Mouse (Mus musculus) heart, embryonic 11.5 days (tissue): ENCODE data around the gene Ptpru. TPM values are rescaled to one million over a fixed set of nuclear protein-coding genes. Genes with fewer than 3 reads are reported as not detected.
A peak's percentile ranks its signal among the peaks of the same experiment; 100 is the strongest.

Experiments used
- ATAC-seq: fragments of 200-750 bp; cut with Nextera tagmentation; replicated peaks from 2 replicates; pipeline ENCODE4 v1.8.0; 2017; ENCODE audit warnings: moderate library complexity; ENCODE audit not compliant: insufficient number of reproducible peaks, low FRiP score, low TSS enrichment
- H3K27ac ChIP-seq: fragments of 300-500 bp; sonication (generic); 2 replicates; pipeline ENCODE4 v1.5.1; 2014; ENCODE audit warnings: mild to moderate bottlenecking, low read depth, low read length
- H3K27me3 ChIP-seq: fragments of 300-500 bp; sonication (generic); 2 replicates; pipeline ENCODE4 v1.6.1; 2014; ENCODE audit warnings: mild to moderate bottlenecking, low read length, mixed read lengths; ENCODE audit not compliant: control insufficient read depth, insufficient read depth
- H3K36me3 ChIP-seq: fragments of 300-500 bp; sonication (generic); 2 replicates; pipeline ENCODE4 v1.6.1; 2014; ENCODE audit warnings: mild to moderate bottlenecking, low read length, moderate library complexity, mixed read lengths; ENCODE audit not compliant: control insufficient read depth, insufficient read depth
- H3K4me1 ChIP-seq: fragments of 300-500 bp; sonication (generic); 2 replicates; pipeline ENCODE4 v1.6.1; 2014; ENCODE audit warnings: low read length; ENCODE audit not compliant: control insufficient read depth, insufficient read depth
- H3K4me2 ChIP-seq: fragments of 300-500 bp; sonication (generic); 2 replicates; pipeline ENCODE4 v1.6.1; 2014; ENCODE audit warnings: mild to moderate bottlenecking, moderate library complexity
- H3K4me3 ChIP-seq: fragments of 300-500 bp; sonication (generic); 2 replicates; pipeline ENCODE4 v1.5.1; 2014; ENCODE audit warnings: low read depth, low read length
- H3K9ac ChIP-seq: fragments of 300-500 bp; sonication (generic); 2 replicates; pipeline ENCODE4 v1.6.1; 2014; ENCODE audit warnings: mild to moderate bottlenecking, low read depth, low read length, moderate library complexity
- H3K9me3 ChIP-seq: fragments of 300-500 bp; sonication (generic); replicated peaks from 2 replicates; pipeline ENCODE4 v1.6.1; 2016; ENCODE audit warnings: low read length; ENCODE audit not compliant: control insufficient read depth
- WGBS: fragments of 180-500 bp; shearing (Covaris S2); extraction: QIAGEN DNeasy Blood & Tissue Kit; methylation state at CpG from one replicate; pipeline ENCODE4 v1.1.7; 2014; ENCODE audit not compliant: insufficient replicate concordance; 5-methylcytosine and 5-hydroxymethylcytosine counted together
- polyA plus RNA-seq: library from polyadenylated mRNA; unstranded; fragments of >200 nt; fragmentation: Nextera tagmentation; extraction: Ambion mirVana; gene quantifications from 2 replicates; pipeline ENCODE4 v1.2.1, GENCODE M21; 2014

Gene Ptpru
- polyA plus RNA-seq, 1 experiment from 2014 or later: 2.8 TPM

DNA sequence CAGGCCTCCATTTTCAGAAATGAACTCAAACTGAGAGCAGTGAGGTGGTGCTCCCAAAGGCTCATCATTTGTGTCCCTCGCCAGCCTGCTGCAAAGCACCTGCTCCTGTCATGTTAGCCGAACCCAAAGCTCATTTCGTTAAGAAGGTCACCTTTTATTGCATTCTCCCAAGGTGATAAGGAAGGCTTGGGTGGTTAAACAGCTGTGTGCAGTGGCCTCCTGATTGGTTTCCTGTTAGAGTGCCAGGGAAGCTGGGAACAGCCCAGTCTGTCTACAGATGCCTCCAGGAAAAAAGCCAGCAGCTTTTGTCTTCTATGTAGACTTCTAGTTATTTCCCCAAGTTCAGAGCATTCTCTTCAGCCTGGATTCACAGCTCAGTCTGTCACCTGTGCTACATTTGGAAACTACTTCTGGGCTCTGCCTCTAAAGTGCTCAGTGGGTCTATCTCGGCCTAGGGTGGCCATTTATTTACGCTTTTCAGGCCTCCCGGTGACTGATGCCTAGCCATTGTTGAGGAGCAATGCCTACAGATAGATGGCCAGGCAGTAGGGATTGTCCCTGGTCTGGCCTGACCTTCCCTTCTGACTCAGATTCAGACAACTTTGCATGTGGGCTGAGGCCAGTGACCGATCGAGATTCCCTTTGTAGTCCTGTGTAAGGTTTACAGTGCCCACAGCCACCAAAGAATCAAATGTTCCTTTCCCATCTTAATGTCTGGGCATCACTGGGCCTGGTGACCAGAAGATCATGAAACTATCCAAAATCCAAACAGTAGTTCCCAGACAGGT, 8.1 kb upstream of the Ptpru start:
- H3K4me2 ChIP-seq: no peak overlapping the region
- 81% methylated on average over 8 of the region's 8 CpGs for WGBS
- no peaks in the 10 kb centered on the region for H3K36me3 ChIP-seq
- peaks cover 3% of the 10 kb centered on the region; the same call in 1 of the 2 replicates for H3K27me3 ChIP-seq
- ATAC-seq: no peak
- H3K4me3 ChIP-seq: no peak overlapping the region
- peaks cover 7% of the 10 kb centered on the region for H3K4me1 ChIP-seq
- no peaks in the 10 kb centered on the region for H3K9me3 ChIP-seq
- H3K9ac ChIP-seq: no peak overlapping the region
- H3K27ac ChIP-seq: no peak overlapping the region

GRCm38 (mm10) chr4:131843290-131843743, 5.2 kb upstream of the Ptpru start, which contains the start of gene Mecr:
Gene Mecr, plus strand, starts transcription at chr4:131843470.
- no peaks in the 10 kb centered on the region for H3K36me3 ChIP-seq
- H3K9ac ChIP-seq: peak within 1 kb of the TSS; percentile 80
- peak; percentile 77 for ATAC-seq
- under 1% methylated on average over 37 of the region's 37 CpGs for WGBS
- peak within 1 kb of the TSS; percentile 42; the same call in 1 of the 2 replicates for H3K27ac ChIP-seq
- H3K4me1 ChIP-seq: peaks cover 5% of the 10 kb centered on the region
- peak within 1 kb of the TSS; percentile 82 for H3K4me3 ChIP-seq
- H3K9me3 ChIP-seq: no peaks in the 10 kb centered on the region
- peak within 1 kb of the TSS; percentile 95 for H3K4me2 ChIP-seq
- peaks cover 8% of the 10 kb centered on the region; the same call in 1 of the 2 replicates for H3K27me3 ChIP-seq

- Histone ChIP-seq H3K9ac (peak overlapping the region; percentile 44), H3K9me3 (no peaks in the 10 kb centered on the region), H3K27me3 (peaks cover 49% of the 10 kb centered on the region), H3K36me3 (no peaks in the 10 kb centered on the region), H3K4me3 (peak overlapping the region; percentile 68), H3K4me1 (0 out of 2 replicates have a peak, but pooled peaks cover 2% of the 10 kb centered on the region), H3K4me2 (peak overlapping the region; percentile 76), H3K27ac (no peak overlapping the region)
- no peak; the same call in 1 of the 2 replicates for ATAC-seq
- under 1% methylated on average over 74 of the region's 76 CpGs for WGBS
These were observed 1.1 kb downstream of the Ptpru start for GRCm38 (mm10) chr4:131836891-131837491.

- Histone ChIP-seq H3K9ac (peak overlapping the region; percentile 44), H3K4me1 (0 out of 2 replicates have a peak, but pooled peaks cover 2% of the 10 kb centered on the region), H3K36me3 (no peaks in the 10 kb centered on the region), H3K4me2 (peak overlapping the region; percentile 76), H3K9me3 (no peaks in the 10 kb centered on the region), H3K27me3 (peaks cover 48% of the 10 kb centered on the region), H3K27ac (no peak overlapping the region), H3K4me3 (peak overlapping the region; percentile 68)
- 1% methylated on average over 37 of the region's 39 CpGs for WGBS
- ATAC-seq: no peak
These were observed 1.7 kb downstream of the Ptpru start for GRCm38 (mm10) chr4:131836351-131836881.

DNA sequence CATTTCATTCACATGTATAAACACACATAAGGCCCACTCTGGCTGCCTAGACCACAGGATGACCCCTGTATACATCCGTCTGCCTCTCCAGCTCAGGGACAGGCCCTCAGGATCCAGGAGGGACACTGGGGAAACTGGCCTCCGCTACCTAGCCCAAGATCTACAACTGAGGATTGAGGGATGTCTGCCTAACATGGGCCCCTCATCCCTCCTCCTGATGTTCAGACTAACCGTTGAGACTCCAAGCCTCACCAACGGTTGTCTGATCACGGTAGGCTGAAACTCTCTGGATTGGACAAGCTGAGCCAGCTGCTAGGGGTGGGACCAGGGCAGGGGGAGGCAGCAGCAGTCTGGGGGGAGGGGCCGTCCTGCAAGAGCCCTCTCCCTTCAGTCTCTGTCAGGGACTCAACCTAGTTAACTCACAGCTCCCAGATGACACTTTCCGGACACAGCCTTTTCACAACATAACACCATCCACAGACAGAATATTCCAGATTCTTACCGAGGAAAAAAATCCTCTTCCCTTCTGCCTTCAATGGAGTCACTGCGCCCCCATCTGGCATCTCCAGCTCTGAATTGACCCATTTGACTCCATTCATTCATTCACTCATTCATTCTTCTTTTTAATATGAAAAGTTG, 4.0 kb downstream of the Ptpru start:
- Histone ChIP-seq H3K27me3 (peaks cover 45% of the 10 kb centered on the region), H3K36me3 (no peaks in the 10 kb centered on the region), H3K9me3 (no peaks in the 10 kb centered on the region), H3K27ac (no peak overlapping the region), H3K4me1 (0 out of 2 replicates have a peak, but pooled peaks cover 2% of the 10 kb centered on the region), H3K4me3 (no peak overlapping the region), H3K4me2 (no peak overlapping the region), H3K9ac (no peak overlapping the region)
- 27% methylated on average over 9 of the region's 9 CpGs for WGBS
- no peak for ATAC-seq

- no peak overlapping the region for H3K4me3 ChIP-seq
- H3K9me3 ChIP-seq: no peaks in the 10 kb centered on the region
- WGBS: 58% methylated on average over 3 of the region's 3 CpGs
- H3K27me3 ChIP-seq: peaks cover 42% of the 10 kb centered on the region
- no peak overlapping the region for H3K9ac ChIP-seq
- H3K4me1 ChIP-seq: 0 out of 2 replicates have a peak, but pooled peaks cover 2% of the 10 kb centered on the region
- no peak overlapping the region for H3K27ac ChIP-seq
- no peaks in the 10 kb centered on the region for H3K36me3 ChIP-seq
- H3K4me2 ChIP-seq: no peak overlapping the region
- no peak for ATAC-seq
These were observed 5.2 kb downstream of the Ptpru start for GRCm38 (mm10) chr4:131832759-131833407.

GRCm38 (mm10) chr4:131831546-131832045, 6.5 kb downstream of the Ptpru start:
- Histone ChIP-seq H3K27ac (no peak overlapping the region), H3K9me3 (no peaks in the 10 kb centered on the region), H3K4me1 (no peaks in the 10 kb centered on the region), H3K27me3 (peaks cover 30% of the 10 kb centered on the region), H3K4me2 (no peak overlapping the region), H3K36me3 (no peaks in the 10 kb centered on the region), H3K9ac (no peak overlapping the region), H3K4me3 (no peak overlapping the region)
- WGBS: 71% methylated on average over 5 of the region's 5 CpGs
- no peak for ATAC-seq

DNA sequence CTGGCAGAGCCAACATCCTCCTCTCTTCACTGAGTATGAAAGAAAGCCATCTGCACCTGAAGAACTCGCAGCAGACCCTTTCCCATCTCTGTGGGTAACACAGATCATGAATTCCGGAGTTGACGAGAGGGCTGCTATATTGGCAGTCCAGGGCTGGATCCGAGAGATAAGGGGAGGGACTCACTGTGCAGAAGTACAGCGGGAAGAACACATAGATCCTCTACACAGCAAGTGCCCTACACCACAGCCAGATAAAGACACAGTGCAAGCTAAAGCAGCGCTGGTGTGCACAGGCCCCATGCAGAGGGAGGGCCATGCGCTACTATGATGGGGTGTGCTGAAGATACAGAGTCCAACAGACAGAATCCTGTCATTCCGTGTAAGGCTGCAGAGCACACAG, 9.0 kb downstream of the Ptpru start:
- WGBS: 63% methylated on average over 8 of the region's 8 CpGs
- ATAC-seq: peak; percentile 56; the same call in 1 of the 2 replicates
- H3K4me2 ChIP-seq: no peak overlapping the region
- H3K4me3 ChIP-seq: no peak overlapping the region
- H3K36me3 ChIP-seq: no peaks in the 10 kb centered on the region
- no peak overlapping the region for H3K27ac ChIP-seq
- 0 out of 2 replicates have a peak, but pooled peaks cover 6% of the 10 kb centered on the region for H3K27me3 ChIP-seq
- no peaks in the 10 kb centered on the region for H3K4me1 ChIP-seq
- H3K9me3 ChIP-seq: no peaks in the 10 kb centered on the region
- H3K9ac ChIP-seq: no peak overlapping the region
